Mouse (Mus musculus) kidney, adult 2 months (tissue): ENCODE results near the gene Magi1.

Experiments
- CTCF ChIP-seq: fragments of 200-500 bp; conservative IDR thresholded peaks from 2 replicates; pipeline ENCODE4 v1.5.1; 2011; ENCODE audit warnings: low read depth, mild to moderate bottlenecking, control low read depth, low read length, moderate library complexity, mixed read lengths; ENCODE audit not compliant: insufficient read depth, insufficient read length
- POLR2A ChIP-seq: fragments of 200-500 bp; IDR thresholded peaks from one replicate; pipeline ENCODE4 v1.6.1; 2011; ENCODE audit warnings: low read depth, low read length, control low read depth

DNA sequence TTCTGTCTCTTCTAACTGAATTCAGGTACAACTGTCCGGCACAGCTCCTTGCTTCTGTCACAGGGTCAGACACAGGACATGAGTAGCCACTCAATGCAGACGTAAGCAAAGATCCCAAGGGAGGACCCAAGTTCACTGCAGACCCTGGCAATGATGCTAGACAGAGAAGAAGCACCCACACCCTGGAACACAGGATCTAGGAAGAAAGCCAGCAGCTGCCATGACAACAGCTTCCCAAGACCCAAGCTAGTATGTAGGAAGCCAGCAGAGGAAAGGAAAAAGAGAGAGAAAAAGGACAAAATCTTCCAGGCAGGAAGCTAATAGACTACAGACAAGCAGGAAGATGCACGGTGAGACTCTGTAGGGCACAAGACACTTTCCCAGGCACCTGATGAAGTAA is 213.0 kb downstream of the Magi1 start:
- no peak for TF ChIP-seq CTCF
- no peak for TF ChIP-seq POLR2A
